Mouse (Mus musculus) spleen, postnatal 10 days (tissue): ENCODE results near the gene Tom1l2.
A peak's percentile ranks its signal among the peaks of the same experiment; 100 is the strongest.

Experiments
- DNase-seq, 2 experiments: peaks; one replicate each; pipeline ENCODE4 v3.0.0; 2021 to 2022; ENCODE audit warnings: low spot score in 2 of 2

Gene Tom1l2

DNA sequence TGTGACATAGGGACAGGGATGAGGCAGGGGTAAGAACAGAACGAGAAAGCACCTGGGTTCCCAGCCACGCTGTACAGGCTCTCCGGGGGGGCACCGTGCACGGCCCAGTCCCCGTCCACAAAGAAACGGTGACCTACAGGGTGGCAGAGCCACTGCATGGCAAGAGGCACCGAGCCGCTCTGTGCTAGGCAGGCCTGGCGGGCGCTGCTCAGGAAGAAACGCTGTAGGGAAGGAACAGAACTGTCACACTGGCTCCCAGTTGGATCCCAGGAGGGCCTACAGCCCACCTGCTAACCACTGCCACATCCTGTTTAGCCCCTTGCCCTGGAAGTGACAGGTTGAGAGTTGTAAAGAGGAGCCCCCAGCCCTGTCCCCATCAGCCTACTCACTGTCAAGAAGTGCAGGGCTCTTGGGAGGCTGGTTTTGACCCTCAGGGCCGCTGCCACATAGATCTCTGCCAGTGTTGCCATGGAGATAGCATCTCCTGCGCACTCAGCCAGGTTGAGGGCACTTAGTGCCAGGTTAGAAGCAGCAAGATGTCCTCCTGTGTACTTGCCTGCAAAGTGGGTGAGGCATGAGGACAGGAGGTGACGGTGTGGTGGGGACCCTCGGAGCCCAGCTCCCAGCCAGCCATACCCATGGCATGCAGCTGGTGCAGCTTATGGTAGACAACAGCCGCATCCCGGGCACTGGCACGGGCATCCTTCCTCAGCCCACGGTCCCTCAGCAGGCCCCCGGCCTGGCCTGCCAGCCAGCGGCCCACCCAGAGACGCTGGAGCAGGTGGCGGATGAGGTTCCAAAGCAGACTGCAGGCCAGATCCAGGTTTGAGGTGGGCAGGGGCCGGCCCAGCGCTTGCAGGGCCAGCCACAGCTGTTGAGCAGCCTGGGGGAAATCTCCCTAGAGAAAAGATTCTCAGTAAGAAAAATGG lies 149.7 kb downstream of the Tom1l2 start:
- no peak for DNase-seq

DNA sequence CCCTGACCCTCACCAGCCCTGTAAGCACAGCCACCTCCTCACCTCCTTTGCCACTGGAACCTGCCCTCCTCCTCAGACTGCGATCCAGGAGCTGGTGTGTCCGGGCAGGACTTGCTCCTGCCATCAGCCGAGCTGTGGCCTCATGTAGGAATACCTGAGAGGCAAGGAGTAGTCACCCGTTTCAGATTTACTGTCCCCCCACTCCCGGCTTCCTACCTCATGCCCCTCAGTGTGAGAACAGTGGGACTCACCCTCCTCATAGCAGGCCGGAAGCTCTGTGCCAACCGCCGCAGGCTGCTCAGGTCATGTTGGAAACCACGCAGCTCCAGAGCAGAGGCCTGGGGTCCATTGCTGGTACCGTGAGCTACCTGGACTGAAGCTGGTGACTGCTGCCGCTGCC lies 152.3 kb downstream of the Tom1l2 start:
- DNase-seq, result no peak

DNA sequence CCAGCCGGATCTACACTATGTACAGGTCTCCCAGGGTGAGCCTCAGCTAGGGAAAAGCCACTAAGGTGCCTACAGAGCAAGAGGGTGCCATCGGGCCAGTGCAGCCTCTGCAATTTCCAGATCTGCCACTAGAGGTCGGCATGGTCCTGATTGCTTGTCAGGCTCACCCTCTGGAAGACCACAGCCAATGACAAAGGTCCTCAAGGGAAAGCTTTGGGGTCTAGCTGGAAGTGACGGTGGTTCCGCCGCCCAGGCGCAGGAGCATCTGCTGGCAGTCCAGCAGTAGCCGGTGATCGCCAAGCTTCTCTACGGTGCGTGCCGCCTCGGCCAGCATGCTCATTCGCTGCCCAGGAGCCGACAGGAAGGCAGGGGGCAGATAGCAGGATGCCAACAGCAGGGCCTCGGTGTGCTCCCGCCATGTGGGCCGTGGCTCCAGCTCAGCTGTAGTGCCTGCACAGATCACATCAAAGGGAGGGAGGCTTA lies 153.0 kb downstream of the Tom1l2 start:
- DNase-seq, result peak; percentile 93

GRCm38 (mm10) chr11:60198651-60199050 lies 154.1 kb downstream of the Tom1l2 start:
- DNase-seq, result no peak

DNA sequence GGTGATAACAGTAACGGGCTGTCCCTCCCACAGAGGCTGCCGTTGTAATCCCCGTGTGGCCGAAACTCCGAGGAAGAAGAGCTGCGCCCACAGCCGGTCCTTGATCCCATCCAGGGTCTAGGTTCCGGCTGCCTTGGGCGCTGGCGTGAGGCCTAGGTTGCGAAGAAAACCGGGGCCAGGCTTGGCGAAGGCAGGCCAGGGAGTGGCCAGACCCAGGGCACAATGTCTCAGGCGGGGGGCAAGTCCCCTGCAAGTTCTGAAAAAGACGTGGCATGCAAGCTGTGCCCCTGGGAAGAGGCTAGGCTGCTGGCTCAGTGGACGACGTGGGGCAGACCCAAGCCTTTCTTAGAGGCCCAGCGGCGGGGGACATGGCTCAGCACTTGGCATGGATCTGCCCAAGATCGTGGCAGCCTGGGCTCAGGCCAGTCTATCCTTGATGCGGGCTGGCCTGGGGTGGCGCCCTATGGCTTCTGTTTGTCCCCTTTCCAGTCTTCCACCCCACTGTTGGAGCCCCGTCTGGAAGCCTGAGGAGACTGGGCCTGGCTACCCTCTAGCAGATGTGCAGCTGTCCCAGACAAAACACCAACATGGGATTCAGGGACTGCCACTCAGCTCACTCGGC lies 154.6 kb downstream of the Tom1l2 start:
- no peak for DNase-seq

DNA sequence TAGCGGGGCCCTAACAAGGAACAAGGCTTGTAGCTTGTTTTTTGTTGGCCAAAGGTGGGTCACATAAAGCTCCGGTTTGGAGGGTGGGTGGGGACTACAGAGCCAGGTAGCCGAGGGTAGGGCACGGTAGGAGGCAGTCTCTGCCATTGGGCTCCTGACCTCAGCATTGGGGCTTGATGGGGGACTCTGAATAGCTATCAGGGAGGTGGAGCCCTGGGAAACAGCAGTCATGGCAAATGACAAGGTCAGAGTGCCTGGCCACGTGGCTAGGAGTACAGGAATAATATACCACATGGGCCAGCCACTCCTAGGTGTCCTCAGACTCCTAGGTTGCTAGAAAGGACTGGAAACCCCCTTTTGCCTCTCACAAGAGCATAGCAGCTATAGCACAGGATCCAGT lies 156.4 kb downstream of the Tom1l2 start:
- no peak for DNase-seq

DNA sequence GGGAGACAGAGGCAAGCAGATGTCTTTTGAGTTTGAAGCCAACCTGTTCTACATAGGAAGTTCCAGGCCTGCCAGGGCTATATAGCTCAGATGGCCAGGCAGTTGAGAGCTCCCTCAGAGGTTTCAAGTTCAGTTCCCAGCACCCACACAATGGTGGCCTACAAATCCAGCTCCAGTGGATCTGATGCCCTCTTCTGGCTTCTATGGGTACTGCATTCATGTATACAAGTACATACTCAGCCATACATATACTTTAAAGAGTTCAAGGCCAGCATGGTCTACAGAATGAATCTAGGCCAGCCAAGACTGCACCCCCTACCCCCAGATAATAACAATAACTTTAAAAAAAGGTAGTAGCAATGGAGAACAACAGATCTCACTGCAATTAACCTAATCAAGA lies 157.6 kb downstream of the Tom1l2 start:
- DNase-seq, result no peak

DNA sequence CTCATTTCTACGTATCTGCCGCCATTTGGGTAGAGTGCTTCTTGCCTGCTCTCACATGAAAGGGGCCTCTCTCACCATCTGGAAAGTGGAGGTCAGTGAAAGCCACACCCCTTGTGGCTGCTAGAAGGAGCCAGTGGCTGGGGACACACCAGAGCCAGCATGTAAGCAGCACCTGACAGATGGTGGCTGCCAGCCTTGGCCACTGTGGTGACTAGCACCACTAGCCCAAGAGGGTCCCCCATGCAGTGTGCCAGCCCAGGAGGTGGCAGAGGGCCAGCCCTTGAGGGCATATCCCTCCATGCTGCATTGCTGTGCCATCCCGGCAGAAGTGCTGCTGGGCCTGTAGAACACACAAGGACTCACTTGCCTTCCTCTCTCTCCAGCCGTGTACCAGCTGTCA lies 159.1 kb downstream of the Tom1l2 start:
- no peak for DNase-seq

- DNase-seq, result no peak
Observed at GRCm38 (mm10) chr11:60192534-60192933, 160.2 kb downstream of the Tom1l2 start.

- DNase-seq, result no peak
Observed at GRCm38 (mm10) chr11:60190055-60190641, 162.6 kb downstream of the Tom1l2 start.

- DNase-seq, result peak in 1 of 2 experiments; percentile 41
Observed at GRCm38 (mm10) chr11:60189501-60190040, 163.1 kb downstream of the Tom1l2 start.

GRCm38 (mm10) chr11:60188275-60188853 lies 164.3 kb downstream of the Tom1l2 start:
- no peak for DNase-seq

DNA sequence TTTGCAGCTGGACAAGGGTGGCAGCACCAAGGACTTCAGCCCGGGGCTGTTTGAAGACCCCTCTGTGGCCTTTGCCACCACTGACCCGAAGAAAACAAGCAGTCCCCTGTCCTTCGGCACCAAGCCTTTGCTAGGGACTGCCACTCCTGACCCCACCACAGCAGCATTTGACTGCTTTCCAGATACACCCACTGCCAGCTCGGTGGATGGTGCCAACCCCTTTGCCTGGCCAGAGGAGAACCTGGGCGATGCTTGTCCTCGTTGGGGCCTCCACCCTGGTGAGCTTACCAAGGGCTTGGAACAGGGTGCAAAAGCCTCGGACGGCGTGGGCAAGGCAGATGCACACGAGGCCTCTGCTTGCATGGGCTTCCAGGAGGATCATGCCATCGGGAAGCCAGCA lies 165.6 kb downstream of the Tom1l2 start:
- DNase-seq, result no peak

DNA sequence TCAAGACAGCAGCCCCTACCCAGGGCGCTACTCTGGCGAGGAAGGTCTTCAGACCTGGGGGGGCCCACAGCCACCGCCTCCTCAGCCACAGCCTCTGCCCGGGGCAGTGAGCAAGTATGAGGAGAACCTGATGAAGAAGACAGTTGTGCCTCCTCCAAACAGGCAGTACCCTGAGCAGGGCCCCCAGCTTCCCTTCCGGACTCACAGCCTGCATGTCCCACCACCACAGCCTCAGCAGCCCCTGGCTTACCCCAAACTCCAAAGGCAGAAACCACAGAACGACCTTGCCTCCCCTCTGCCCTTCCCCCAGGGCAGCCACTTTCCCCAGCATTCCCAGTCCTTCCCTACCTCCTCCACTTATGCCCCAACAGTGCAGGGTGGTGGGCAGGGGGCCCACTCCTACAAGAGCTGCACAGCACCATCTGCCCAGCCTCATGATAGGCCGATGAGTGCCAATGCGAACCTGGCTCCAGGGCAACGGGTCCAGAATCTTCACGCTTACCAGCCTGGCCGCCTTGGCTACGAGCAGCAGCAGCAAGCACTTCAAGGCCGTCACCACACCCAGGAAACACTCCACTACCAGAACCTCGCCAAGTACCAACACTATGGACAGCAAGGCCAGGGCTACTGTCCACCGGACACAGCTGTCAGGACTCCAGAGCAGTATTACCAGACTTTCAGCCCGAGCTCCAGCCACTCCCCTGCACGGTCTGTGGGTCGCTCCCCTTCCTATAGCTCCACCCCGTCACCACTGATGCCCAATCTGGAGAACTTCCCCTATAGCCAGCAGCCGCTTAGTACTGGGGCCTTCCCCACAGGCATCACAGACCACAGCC lies 167.1 kb downstream of the Tom1l2 start:
- peak in 1 of 2 experiments; percentile 67 for DNase-seq

- peak in 1 of 2 experiments; percentile 51 for DNase-seq
Observed at GRCm38 (mm10) chr11:60184346-60185325, 168.1 kb downstream of the Tom1l2 start.

- no peak for DNase-seq
Observed at GRCm38 (mm10) chr11:60182741-60183140, 170.0 kb downstream of the Tom1l2 start.

- DNase-seq, result no peak
Observed at GRCm38 (mm10) chr11:60182116-60182670, 170.5 kb downstream of the Tom1l2 start.

DNA sequence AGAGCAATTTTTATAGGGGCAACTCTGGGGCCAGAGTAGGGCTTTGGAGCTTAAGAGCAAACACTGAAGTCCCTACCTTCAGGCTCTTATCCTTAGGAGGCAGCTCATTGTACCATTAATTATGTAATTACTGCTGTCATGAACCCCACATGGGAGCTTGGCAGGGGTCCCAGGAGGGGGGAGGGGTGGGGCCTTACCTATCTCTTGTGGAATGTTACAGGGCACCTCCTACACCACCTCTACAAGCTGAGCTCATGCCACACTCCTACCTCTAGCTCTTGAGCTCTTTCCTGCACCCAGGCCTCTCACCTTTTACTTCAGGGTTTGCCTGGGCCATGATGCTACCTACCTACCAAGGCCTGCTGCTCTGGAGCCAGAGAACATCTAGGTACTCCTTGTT lies 174.2 kb downstream of the Tom1l2 start:
- no peak for DNase-seq

- no peak for DNase-seq
Observed at GRCm38 (mm10) chr11:60178005-60178404, 174.7 kb downstream of the Tom1l2 start.
